9 mouse cellular contexts compared by ENCODE assay signal in the genomic region with DNA sequence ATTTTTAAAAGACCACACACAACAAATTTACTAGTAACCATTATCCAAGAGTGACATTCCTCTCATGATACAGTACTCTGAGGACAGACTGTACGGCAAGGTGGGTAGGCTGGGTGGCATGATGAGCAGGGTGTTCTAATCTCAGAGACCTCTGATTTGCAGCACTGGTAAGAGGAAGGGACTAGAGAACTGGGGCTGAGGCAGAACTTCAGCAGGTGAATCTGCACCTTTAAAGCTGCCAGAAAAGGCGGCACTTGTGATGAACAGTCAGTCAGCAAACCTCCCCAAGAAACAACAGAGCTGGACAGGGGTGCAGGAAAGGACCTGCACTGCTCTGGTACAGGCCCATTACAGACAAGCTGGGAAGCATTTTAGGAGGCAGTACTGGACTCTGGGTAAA. TPM values are rescaled to one million over a fixed set of nuclear protein-coding genes. Genes with fewer than 3 reads are reported as not detected.
DNase-seq lines count a peak whose midpoint lies in the region; ATAC-seq lines count a peak whose summit lies in the region.
"Had no signal": no experiment of that assay in that cellular context is flagged by ENCODE, and none has a peak within 500 bp of the region (broad histone marks: within the 10 kb centered on the region; RNA-seq: fewer than 3 reads in every experiment).

No protein-coding gene starts in this region.

- no peak for ATAC-seq in heart, embryonic 15.5 days (replicated peaks; ENCODE audit: insufficient number of reproducible peaks, insufficient read depth, low FRiP score, low read depth)
- ATAC-seq in hindbrain, embryonic 16.5 days: no peak
- no peak for ATAC-seq in liver, embryonic 11.5 days (replicated peaks; ENCODE audit: low FRiP score)

- WGBS in heart, embryonic 15.5 days: 58% methylated on average over 2 of the region's 2 CpGs
- 31% methylated on average over 2 of the region's 2 CpGs for WGBS in hindbrain, embryonic 16.5 days
- WGBS in liver, embryonic 11.5 days: 77% methylated on average over 2 of the region's 2 CpGs

- DNase-seq in heart, postnatal 36 days: no peak
- DNase-seq in cerebellum, adult 11 months: peak; percentile 25
- peak; percentile 59 for DNase-seq in cerebellum, adult 9-10 months
- no peak for DNase-seq in kidney, postnatal 25 days
- DNase-seq in urinary bladder, adult 18-20 months (ENCODE audit: low spot score in 2 of 2): no peak
- no peak for DNase-seq in liver, embryonic 11.5 days (ENCODE audit: low spot score)
- DNase-seq: lung, postnatal 36 days had no signal

- H3K9ac ChIP-seq in heart, embryonic 15.5 days: no peak overlapping the region
- peak overlapping the region; percentile 3; the same call in 1 of the 2 replicates for H3K9ac ChIP-seq in hindbrain, embryonic 16.5 days (ENCODE audit: low read depth, low read length)
- no peak overlapping the region for H3K9ac ChIP-seq in liver, embryonic 11.5 days (ENCODE audit: low read depth, low read length)

- H3K9me3 ChIP-seq in heart, embryonic 15.5 days (replicated peaks): no peaks in the 10 kb centered on the region
- H3K9me3 ChIP-seq in hindbrain, embryonic 16.5 days (ENCODE audit: control insufficient read depth, low read length): no peaks in the 10 kb centered on the region
- no peaks in the 10 kb centered on the region for H3K9me3 ChIP-seq in liver, embryonic 11.5 days (ENCODE audit: control insufficient read depth, low read length)

- H3K36me3 ChIP-seq in heart, embryonic 15.5 days: no peaks in the 10 kb centered on the region; the same call in 1 of the 2 replicates
- no peaks in the 10 kb centered on the region for H3K36me3 ChIP-seq in hindbrain, embryonic 16.5 days (ENCODE audit: control insufficient read depth, insufficient read depth, low read length)
- no peaks in the 10 kb centered on the region for H3K36me3 ChIP-seq in liver, embryonic 11.5 days (ENCODE audit: control insufficient read depth, insufficient read depth, low read length)

- H3K4me3 ChIP-seq in heart, embryonic 15.5 days: no peak overlapping the region
- H3K4me3 ChIP-seq in hindbrain, embryonic 16.5 days (ENCODE audit: low read length): peak overlapping the region; percentile 1; the same call in 1 of the 2 replicates
- H3K4me3 ChIP-seq in liver, embryonic 11.5 days (ENCODE audit: low read depth, low read length): no peak overlapping the region

- peaks cover 32% of the 10 kb centered on the region for H3K4me1 ChIP-seq in heart, embryonic 15.5 days (replicated peaks)
- H3K4me1 ChIP-seq in hindbrain, embryonic 16.5 days (ENCODE audit: control insufficient read depth, insufficient read depth, low read depth, low read length): peaks cover 15% of the 10 kb centered on the region
- H3K4me1 ChIP-seq in liver, embryonic 11.5 days (replicated peaks; ENCODE audit: control insufficient read depth, insufficient read depth, low read length): peaks cover 15% of the 10 kb centered on the region

- no peak overlapping the region for H3K27ac ChIP-seq in heart, embryonic 15.5 days
- peak overlapping the region; percentile 88 for H3K27ac ChIP-seq in hindbrain, embryonic 16.5 days (ENCODE audit: low read depth, low read length)
- H3K27ac ChIP-seq in liver, embryonic 11.5 days (ENCODE audit: low read depth, low read length): no peak overlapping the region

- H3K27me3 ChIP-seq in heart, embryonic 15.5 days: no peaks in the 10 kb centered on the region
- H3K27me3 ChIP-seq in hindbrain, embryonic 16.5 days (replicated peaks; ENCODE audit: control insufficient read depth, insufficient read depth, low read length): no peaks in the 10 kb centered on the region
- no peaks in the 10 kb centered on the region for H3K27me3 ChIP-seq in liver, embryonic 11.5 days (replicated peaks; ENCODE audit: control insufficient read depth, insufficient read depth, low read length)

- peak overlapping the region; percentile 64 for H3K4me2 ChIP-seq in heart, embryonic 15.5 days
- peak overlapping the region; percentile 53 for H3K4me2 ChIP-seq in hindbrain, embryonic 16.5 days (ENCODE audit: low read length)
- no peak overlapping the region for H3K4me2 ChIP-seq in liver, embryonic 11.5 days

- intact Hi-C loops in heart, postnatal 36 days (cut with DNase I): no loop called here

RNA-seq across cellular contexts. Expression of a gene that starts 41.9 kb away (rescaled TPM):
- polyA plus RNA-seq in heart, embryonic 15.5 days (2015; fragmentation: Nextera tagmentation; extraction: Ambion mirVana): 46.8 and 52.7 TPM in 2 replicates
- 10 to 100 TPM; 60.6 to 62.4 TPM for total RNA-seq in heart, postnatal 36 days (2021)
- 199 and 204 TPM in 2 replicates for polyA plus RNA-seq in hindbrain, embryonic 16.5 days (2015; fragmentation: Nextera tagmentation; extraction: Ambion mirVana)
- 38.6 and 40.2 TPM in 2 replicates for polyA plus RNA-seq in liver, embryonic 11.5 days (2014; fragmentation: Nextera tagmentation; extraction: Ambion mirVana)

Comparison
In these comparisons a context has a peak if more than half of its experiments do, and no peak if none do; other contexts are left out.
1. DNase-seq: peak in cerebellum, adult 11 months (single experiment) and cerebellum, adult 9-10 months (single experiment); none in heart, postnatal 36 days (0 of 2), kidney, postnatal 25 days (0 of 2), urinary bladder, adult 18-20 months (0 of 2) and liver, embryonic 11.5 days (single experiment).